Mouse (Mus musculus): Measurements from ENCODE around the gene Cdan1. TPM values are rescaled to one million over a fixed set of nuclear protein-coding genes. Genes with fewer than 3 reads are reported as not detected.

Cdan1 gene
- total RNA-seq, 4 experiments from 2014 or later = 23.6 to 33.2 (median 27.9) TPM

Other genes with a start within 250 kb of the Cdan1 start
- 10 to 100 TPM; 12.9 to 16.1 (median 14.1) TPM for gene Haus2, start 240.7 kb downstream of the Cdan1 start, total RNA-seq (2022)
- gene Lrrc57, start 240.6 kb downstream of the Cdan1 start, total RNA-seq (2022) = 10 to 100 TPM; 27.0 to 37.3 (median 29.3) TPM
- gene Stard9, start 221.0 kb downstream of the Cdan1 start, total RNA-seq (2022) = 10 to 100 TPM in 3 of 4 experiments, 1 to 10 TPM in 1; 9.9 to 11.5 (median 11.3) TPM
- gene Ttbk2, start 476 bp upstream of the Cdan1 start, total RNA-seq (2022) = 100 to 1,000 TPM in 1 of 4 experiments, 10 to 100 TPM in 3; 80.3 to 100 (median 90.6) TPM
- gene Ubr1, start 120.6 kb upstream of the Cdan1 start, total RNA-seq (2022) = 10 to 100 TPM; 40.6 to 46.5 (median 44.4) TPM
- 10 to 100 TPM; 22.7 to 30.4 (median 25.3) TPM for gene Tmem62, start 126.9 kb upstream of the Cdan1 start, total RNA-seq (2022)
- gene Ccndbp1, start 158.3 kb upstream of the Cdan1 start, total RNA-seq (2022) = 10 to 100 TPM; 56.9 to 60.5 (median 59.9) TPM
- gene Epb42, start 186.9 kb upstream of the Cdan1 start, total RNA-seq (2022) = not detected
- gene Tgm5, start 235.7 kb upstream of the Cdan1 start, total RNA-seq (2022) = not detected